Mouse (Mus musculus) adrenal gland, postnatal 4 days (tissue): Measurements from ENCODE around the gene 1700013G24Rik. TPM values are rescaled to one million over a fixed set of nuclear protein-coding genes. Genes with fewer than 3 reads are reported as not detected.

Experiments
- DNase-seq, 2 experiments: peaks; one replicate each; pipeline ENCODE4 v3.0.0; 2021 to 2022; ENCODE audit warnings: low spot score in 2 of 2, mixed read lengths in 2 of 2
- total RNA-seq, 2 experiments: library from RNA; stranded (reverse); gene quantifications; 2 replicates each; pipeline ENCODE4 v1.2.3; 2021

1700013G24Rik gene
- total RNA-seq, 2 experiments from 2014 or later, result not detected

DNA sequence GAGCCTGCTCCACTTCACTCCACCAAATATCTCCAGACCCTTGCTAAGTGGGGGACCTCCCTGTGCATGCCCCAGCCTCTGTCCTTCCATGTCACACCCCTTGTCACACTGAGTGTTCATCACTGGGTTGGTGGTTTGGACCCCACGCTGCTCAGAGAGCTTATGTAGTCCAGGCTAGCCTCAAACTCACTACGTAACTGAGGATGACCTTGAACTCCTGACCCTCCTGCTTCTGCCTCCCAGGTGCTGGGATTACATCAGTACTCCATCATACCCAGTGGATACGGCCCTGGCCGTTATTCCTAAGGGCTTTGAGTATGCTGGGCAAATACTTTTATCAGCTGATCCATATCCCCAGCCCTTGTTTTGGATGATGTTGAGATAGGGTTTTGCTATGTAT is 40.1 kb downstream of the 1700013G24Rik start:
- no peak for DNase-seq

- no peak for DNase-seq
Observed at GRCm38 (mm10) chr4:137494751-137495500, 41.8 kb downstream of the 1700013G24Rik start.

DNA sequence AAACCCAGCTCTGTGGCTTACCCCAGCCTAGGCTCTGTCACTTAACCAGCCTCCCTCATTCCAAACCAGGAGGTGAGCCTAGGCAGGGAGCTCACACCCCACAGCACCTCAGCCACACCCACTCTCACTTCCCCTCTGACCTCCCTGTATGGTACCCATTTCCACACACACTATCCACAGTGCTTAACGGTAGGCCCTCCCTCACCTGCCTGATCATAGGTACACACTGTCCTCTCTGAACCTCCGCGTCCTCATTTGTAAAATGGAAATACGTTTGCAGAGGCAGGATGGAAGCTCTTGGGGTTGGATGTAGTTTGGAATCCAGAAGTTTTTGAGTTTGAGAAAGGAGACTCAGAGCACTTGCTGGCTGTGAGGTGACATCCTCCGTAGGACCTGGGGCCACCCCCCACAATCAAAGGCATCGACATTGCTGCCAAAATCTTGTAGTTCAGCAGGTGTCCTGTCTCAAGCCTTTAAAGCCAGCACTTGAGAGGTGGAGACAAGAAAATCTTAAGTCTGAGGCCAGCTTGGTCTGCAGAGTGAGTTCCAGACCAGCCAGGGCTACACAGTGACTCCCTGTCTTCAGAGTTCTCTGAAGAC is 42.5 kb downstream of the 1700013G24Rik start:
- DNase-seq, result no peak

DNA sequence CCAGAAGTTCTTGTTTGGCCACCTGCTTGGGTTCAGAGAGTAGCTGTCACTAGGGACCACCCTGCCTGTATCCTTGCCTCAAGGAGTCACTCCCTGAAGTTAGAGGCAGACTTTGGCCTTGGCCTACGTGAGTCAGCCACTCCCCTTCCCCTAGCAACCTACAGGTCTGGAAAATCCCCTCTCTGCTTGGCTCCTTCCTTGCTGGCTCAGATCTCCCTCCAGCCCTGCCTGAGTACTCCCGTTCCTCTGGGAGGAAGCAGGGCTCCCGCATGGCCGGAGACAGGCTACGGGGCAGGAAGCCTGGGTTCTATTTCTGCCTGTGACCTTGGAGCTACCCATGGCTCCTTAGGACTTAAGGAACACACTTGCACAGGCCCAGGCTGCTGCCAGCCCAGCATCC is 44.3 kb downstream of the 1700013G24Rik start:
- DNase-seq, result no peak

DNA sequence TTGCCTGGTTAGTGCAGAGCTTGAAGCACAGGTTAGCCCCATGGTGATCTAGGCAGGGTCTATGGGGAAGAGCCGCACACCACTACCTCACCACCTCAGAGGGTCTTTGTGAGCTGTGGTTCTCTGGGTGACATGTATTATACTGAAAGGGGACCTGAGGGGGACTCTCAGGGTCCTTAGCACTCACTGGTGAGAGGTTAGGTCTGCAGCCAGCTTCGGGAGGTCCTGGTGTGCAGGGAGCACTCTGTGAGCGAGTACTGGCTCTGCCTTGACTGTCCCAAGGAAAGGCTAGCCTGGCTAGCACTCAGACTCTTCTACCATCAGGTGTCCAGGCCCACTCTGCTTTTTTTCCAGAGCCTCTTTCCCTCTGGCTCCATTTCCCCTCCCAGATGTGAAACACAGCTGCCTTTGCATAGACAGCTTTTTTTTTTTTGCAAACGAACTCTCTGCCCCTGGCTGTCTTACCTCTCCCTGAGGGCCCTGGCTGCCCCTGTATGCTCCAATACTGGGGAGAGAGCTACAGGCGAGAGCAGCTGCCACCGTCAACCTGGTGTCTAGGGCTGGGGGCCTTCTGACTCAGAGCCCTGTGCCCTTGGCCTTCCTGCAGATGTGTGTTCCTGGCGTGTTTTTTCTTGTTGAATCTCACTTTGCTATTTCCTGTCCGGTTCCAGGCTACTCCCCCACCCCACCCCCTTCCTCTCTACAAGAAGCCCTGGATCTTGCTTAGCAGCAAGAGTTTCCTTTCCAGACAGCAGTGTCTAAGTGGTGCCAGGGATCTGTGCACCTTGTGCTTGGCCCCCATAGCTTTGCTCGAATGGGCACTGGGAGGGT is 45.0 kb downstream of the 1700013G24Rik start:
- no peak for DNase-seq

DNA sequence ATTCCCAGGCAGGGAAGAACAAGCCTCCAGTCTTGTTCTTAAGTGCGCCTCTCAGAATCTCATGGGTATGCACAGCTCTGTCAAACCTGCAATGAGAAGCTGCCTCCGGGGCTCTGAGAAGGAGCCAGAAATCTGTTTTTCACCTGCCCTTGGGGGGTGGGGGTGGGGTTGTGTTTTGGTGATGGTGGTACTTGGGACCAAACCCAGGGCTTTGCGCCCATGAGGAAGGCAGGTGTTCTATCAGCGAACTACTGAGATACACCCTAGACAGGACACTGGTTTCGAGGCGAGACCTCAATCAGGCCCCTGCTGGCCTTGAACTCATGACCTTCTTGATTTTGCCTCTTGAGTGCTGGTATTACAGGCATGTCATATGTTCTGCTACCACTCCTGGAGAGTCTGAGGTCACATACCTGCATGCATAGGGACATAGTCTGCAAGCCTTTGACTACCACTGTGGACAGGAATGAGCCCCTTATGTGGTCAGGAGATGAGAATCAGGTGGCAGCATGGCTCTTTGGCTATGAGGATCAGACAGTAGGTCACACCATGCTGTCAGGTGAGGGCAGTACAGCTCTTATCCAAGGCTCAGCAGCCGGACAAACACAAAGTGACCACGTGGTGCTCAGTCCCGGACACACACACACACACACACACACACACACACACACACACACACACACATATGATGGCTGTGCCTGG is 45.9 kb downstream of the 1700013G24Rik start:
- no peak for DNase-seq

- no peak for DNase-seq
Observed at GRCm38 (mm10) chr4:137500149-137500548, 47.1 kb downstream of the 1700013G24Rik start.

DNA sequence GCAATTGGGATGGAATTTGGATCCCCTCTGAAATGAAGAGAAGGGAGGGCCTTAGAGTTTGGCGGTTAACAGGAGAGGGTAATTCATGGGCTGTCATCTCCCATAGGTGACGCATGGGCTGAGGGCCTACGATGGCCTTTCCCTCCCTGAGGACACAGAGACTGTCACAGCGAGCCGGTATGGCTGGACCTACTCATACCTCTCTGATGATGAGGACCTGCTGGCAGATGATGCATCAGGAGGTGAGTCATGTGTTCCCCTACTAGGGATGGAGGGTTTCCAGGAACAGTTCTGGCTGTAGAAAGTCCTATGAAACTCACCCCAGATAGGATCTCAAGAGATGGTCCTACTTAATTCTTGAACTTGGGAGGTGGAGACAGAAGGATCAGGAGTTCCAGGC is 47.9 kb downstream of the 1700013G24Rik start:
- DNase-seq, result no peak

DNA sequence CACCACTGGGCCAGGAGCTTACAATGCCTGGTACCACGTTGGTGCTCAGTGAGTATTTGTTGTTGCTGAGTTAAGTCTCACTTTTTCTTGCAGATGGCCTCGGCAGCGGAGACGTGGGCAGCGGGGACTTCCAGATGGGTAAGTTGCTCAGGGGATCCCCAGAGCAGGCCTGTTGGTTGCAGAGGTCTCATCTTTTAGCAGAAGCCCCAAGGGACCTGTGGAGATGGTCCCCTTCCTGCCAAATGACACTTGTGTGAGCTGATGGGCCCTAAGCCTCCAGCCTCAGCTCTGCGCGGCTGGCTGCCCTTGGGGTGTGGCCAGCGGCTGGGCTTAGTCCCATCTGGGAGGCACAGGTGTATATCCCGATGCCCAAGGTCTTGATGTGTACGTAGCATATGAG is 49.1 kb downstream of the 1700013G24Rik start:
- DNase-seq, result no peak

- DNase-seq, result peak in 1 of 2 experiments; percentile 40
Observed at GRCm38 (mm10) chr4:137502801-137503200, 49.7 kb downstream of the 1700013G24Rik start.

DNA sequence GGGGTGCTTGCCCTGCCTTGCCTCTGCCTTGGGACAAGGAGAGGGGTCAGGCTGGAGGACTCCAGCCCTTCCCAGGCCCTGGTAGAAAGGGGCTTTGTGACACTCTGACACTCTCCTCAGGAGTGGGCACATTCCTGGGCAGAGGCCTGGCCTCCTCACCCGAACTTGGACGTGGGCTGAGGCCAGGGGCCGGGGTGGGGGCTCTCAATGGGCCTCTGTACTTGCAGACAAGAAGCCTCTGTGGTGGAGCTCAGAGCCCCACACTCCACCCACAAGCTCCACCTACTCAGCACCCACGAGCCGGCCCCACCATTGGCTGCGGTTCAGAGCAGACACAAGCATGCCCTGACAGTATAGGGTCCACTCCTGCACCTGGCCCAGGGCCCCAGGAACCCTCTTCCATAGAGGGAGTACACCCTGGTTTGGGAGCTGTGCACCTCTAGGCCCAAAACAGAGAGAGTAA is 50.5 kb downstream of the 1700013G24Rik start:
- DNase-seq, result no peak

Other genes starting within 250 kb of the 1700013G24Rik start
- 10 to 100 TPM; 68.5 to 70.1 TPM for gene Wnt4, start 175.8 kb upstream of the 1700013G24Rik start, total RNA-seq
- gene Cdc42, start 95.6 kb upstream of the 1700013G24Rik start, total RNA-seq, result 100 to 1,000 TPM; 407 to 413 TPM
- 1 to 10 TPM in 1 of 2 experiments, not detected in 1; 8.3 TPM for gene Cela3a, start 43.5 kb upstream of the 1700013G24Rik start, total RNA-seq
- 100 to 1,000 TPM in 1 of 2 experiments, not detected in 1; 918 TPM for gene Cela3b, start 22.7 kb upstream of the 1700013G24Rik start, total RNA-seq
- gene Hspg2, start 15.5 kb downstream of the 1700013G24Rik start, total RNA-seq, result 100 to 1,000 TPM; 170 to 191 TPM
- gene Ldlrad2, start 121.3 kb downstream of the 1700013G24Rik start, total RNA-seq, result not detected
- gene Usp48, start 140.5 kb downstream of the 1700013G24Rik start, total RNA-seq, result 100 to 1,000 TPM; 139 to 150 TPM
- gene Rap1gap, start 211.4 kb downstream of the 1700013G24Rik start, total RNA-seq, result 10 to 100 TPM; 83.5 to 96.1 TPM